Mouse (Mus musculus) forebrain, embryonic 11.5 days (tissue): ENCODE data around the gene Pdzd8. TPM values are rescaled to one million over a fixed set of nuclear protein-coding genes. Genes with fewer than 3 reads are reported as not detected.

ENCODE experiments used
- ATAC-seq: fragments of 200-750 bp; cut with Nextera tagmentation; replicated peaks from 2 replicates; pipeline ENCODE4 v1.8.0; 2017; ENCODE audit warnings: moderate TSS enrichment; ENCODE audit not compliant: low FRiP score
- DNase-seq: peaks from one replicate; pipeline ENCODE4 v3.0.0-alpha.2; 2017; ENCODE audit warnings: low spot score
- H3K27ac ChIP-seq: fragments of 300-500 bp; sonication (generic); 2 replicates; pipeline ENCODE4 v1.5.1; 2014; ENCODE audit warnings: low read depth, low read length
- H3K27me3 ChIP-seq: fragments of 300-500 bp; sonication (generic); 2 replicates; pipeline ENCODE4 v1.6.1; 2014; ENCODE audit warnings: mild to moderate bottlenecking, low read length, mixed read lengths; ENCODE audit not compliant: control insufficient read depth, insufficient read depth
- H3K36me3 ChIP-seq: fragments of 300-500 bp; sonication (generic); 2 replicates; pipeline ENCODE4 v1.6.1; 2014; ENCODE audit warnings: mild to moderate bottlenecking, low read length, moderate library complexity, mixed read lengths; ENCODE audit not compliant: control insufficient read depth, insufficient read depth
- H3K4me1 ChIP-seq: fragments of 300-500 bp; sonication (generic); replicated peaks from 2 replicates; pipeline ENCODE4 v1.6.1; 2014; ENCODE audit warnings: low read length, mixed read lengths; ENCODE audit not compliant: control insufficient read depth, insufficient read depth
- H3K4me2 ChIP-seq: fragments of 300-500 bp; sonication (generic); 2 replicates; pipeline ENCODE4 v1.6.1; 2014; ENCODE audit warnings: low read depth, mild to moderate bottlenecking, low read length, moderate library complexity, mixed read lengths; ENCODE audit not compliant: severe bottlenecking
- H3K4me3 ChIP-seq: fragments of 300-500 bp; sonication (generic); 2 replicates; pipeline ENCODE4 v1.5.1; 2014; ENCODE audit warnings: low read depth, low read length
- H3K9ac ChIP-seq: fragments of 300-500 bp; sonication (generic); 2 replicates; pipeline ENCODE4 v1.6.1; 2014; ENCODE audit warnings: low read length
- H3K9me3 ChIP-seq: fragments of 300-500 bp; sonication (generic); 2 replicates; pipeline ENCODE4 v1.6.1; 2016; ENCODE audit warnings: low read length, mixed read lengths; ENCODE audit not compliant: control insufficient read depth
- WGBS: fragments of 180-500 bp; shearing (Covaris S2); extraction: QIAGEN DNeasy Blood & Tissue Kit; methylation state at CpG from one replicate; pipeline ENCODE4 v1.1.7; 2014; 5-methylcytosine and 5-hydroxymethylcytosine counted together
- polyA plus RNA-seq: library from polyadenylated mRNA; unstranded; fragments of >200 nt; fragmentation: Nextera tagmentation; extraction: Ambion mirVana; gene quantifications from 2 replicates; pipeline ENCODE4 v1.2.1, GENCODE M21; 2014

Gene Pdzd8
- polyA plus RNA-seq, 1 experiment from 2014 or later: 18.8 TPM

GRCm38 (mm10) chr19:59349329-59349960, 3.9 kb upstream of the Pdzd8 start:
- no peak overlapping the region for H3K4me3 ChIP-seq
- no peaks in the 10 kb centered on the region for H3K36me3 ChIP-seq
- no peak overlapping the region for H3K9ac ChIP-seq
- no peaks in the 10 kb centered on the region; the same call in 1 of the 2 replicates for H3K4me1 ChIP-seq
- no peak overlapping the region for H3K27ac ChIP-seq
- ATAC-seq: no peak
- no peaks in the 10 kb centered on the region for H3K9me3 ChIP-seq
- no peak overlapping the region for H3K4me2 ChIP-seq
- 93% methylated on average over 6 of the region's 6 CpGs for WGBS
- DNase-seq: no peak
- H3K27me3 ChIP-seq: no peaks in the 10 kb centered on the region

GRCm38 (mm10) chr19:59346325-59346724, 745 bp upstream of the Pdzd8 start:
- ATAC-seq (peak; percentile 10), DNase-seq (no peak)
- 5% methylated on average over 11 of the region's 11 CpGs for WGBS
- Histone ChIP-seq H3K4me1 (peaks cover 2% of the 10 kb centered on the region; the same call in 1 of the 2 replicates), H3K9me3 (no peaks in the 10 kb centered on the region), H3K4me3 (peak overlapping the region; percentile 85), H3K4me2 (peak overlapping the region; percentile 99), H3K36me3 (no peaks in the 10 kb centered on the region), H3K27me3 (no peaks in the 10 kb centered on the region), H3K9ac (peak overlapping the region; percentile 92), H3K27ac (peak overlapping the region; percentile 84)

GRCm38 (mm10) chr19:59345081-59345657, 411 bp downstream of the Pdzd8 start:
- DNase-seq (peak; percentile 85), ATAC-seq (peak; percentile 45)
- peak overlapping the region; percentile 84 for H3K27ac ChIP-seq
- peak overlapping the region; percentile 85 for H3K4me3 ChIP-seq
- no peaks in the 10 kb centered on the region for H3K36me3 ChIP-seq
- H3K9ac ChIP-seq: peak overlapping the region; percentile 92
- H3K4me1 ChIP-seq: peaks cover 6% of the 10 kb centered on the region; the same call in 1 of the 2 replicates
- no peaks in the 10 kb centered on the region for H3K27me3 ChIP-seq
- no peaks in the 10 kb centered on the region for H3K9me3 ChIP-seq
- WGBS: under 1% methylated on average over 68 of the region's 70 CpGs
- H3K4me2 ChIP-seq: peak overlapping the region; percentile 99

- Histone ChIP-seq H3K4me3 (peak overlapping the region; percentile 85), H3K9me3 (no peaks in the 10 kb centered on the region), H3K36me3 (no peaks in the 10 kb centered on the region), H3K27ac (no peak overlapping the region), H3K27me3 (no peaks in the 10 kb centered on the region), H3K9ac (peak overlapping the region; percentile 92), H3K4me2 (peak overlapping the region; percentile 99), H3K4me1 (peaks cover 6% of the 10 kb centered on the region; the same call in 1 of the 2 replicates)
- under 1% methylated on average over 14 of the region's 14 CpGs for WGBS
- no peak for ATAC-seq
- DNase-seq: peak; percentile 59
Observed at GRCm38 (mm10) chr19:59344304-59344711, 1.3 kb downstream of the Pdzd8 start.

- WGBS: 35% methylated on average over 2 of the region's 2 CpGs
- no peak for DNase-seq
- 0 out of 2 replicates have a peak overlapping the region, but pooled peaks have one; percentile 33 for H3K9ac ChIP-seq
- H3K4me1 ChIP-seq: peaks cover 6% of the 10 kb centered on the region; the same call in 1 of the 2 replicates
- ATAC-seq: no peak
- no peaks in the 10 kb centered on the region for H3K36me3 ChIP-seq
- peak overlapping the region; percentile 99 for H3K4me2 ChIP-seq
- H3K4me3 ChIP-seq: peak overlapping the region; percentile 85
- H3K27ac ChIP-seq: no peak overlapping the region
- no peaks in the 10 kb centered on the region for H3K27me3 ChIP-seq
- H3K9me3 ChIP-seq: no peaks in the 10 kb centered on the region
Observed at GRCm38 (mm10) chr19:59342964-59343363, 2.6 kb downstream of the Pdzd8 start.

- ATAC-seq (no peak), DNase-seq (no peak)
- Histone ChIP-seq H3K4me1 (peaks cover 6% of the 10 kb centered on the region; the same call in 1 of the 2 replicates), H3K36me3 (no peaks in the 10 kb centered on the region), H3K9me3 (no peaks in the 10 kb centered on the region), H3K27ac (no peak overlapping the region), H3K27me3 (no peaks in the 10 kb centered on the region), H3K4me2 (no peak overlapping the region), H3K9ac (no peak overlapping the region), H3K4me3 (no peak overlapping the region)
- 93% methylated on average over 3 of the region's 3 CpGs for WGBS
Observed at GRCm38 (mm10) chr19:59339908-59340307, 5.7 kb downstream of the Pdzd8 start.

GRCm38 (mm10) chr19:59337872-59338681, 7.5 kb downstream of the Pdzd8 start:
- Histone ChIP-seq H3K4me2 (no peak overlapping the region), H3K4me1 (peaks cover 6% of the 10 kb centered on the region; the same call in 1 of the 2 replicates), H3K27ac (no peak overlapping the region), H3K9ac (no peak overlapping the region), H3K9me3 (no peaks in the 10 kb centered on the region), H3K4me3 (no peak overlapping the region), H3K27me3 (no peaks in the 10 kb centered on the region), H3K36me3 (no peaks in the 10 kb centered on the region)
- no peak for ATAC-seq
- 85% methylated on average over 3 of the region's 3 CpGs for WGBS
- no peak for DNase-seq

- Histone ChIP-seq H3K27me3 (no peaks in the 10 kb centered on the region), H3K9ac (no peak overlapping the region), H3K27ac (no peak overlapping the region), H3K4me2 (no peak overlapping the region), H3K9me3 (no peaks in the 10 kb centered on the region), H3K36me3 (no peaks in the 10 kb centered on the region), H3K4me3 (no peak overlapping the region), H3K4me1 (peaks cover 6% of the 10 kb centered on the region; the same call in 1 of the 2 replicates)
- 94% methylated on average over 1 of the region's 1 CpGs for WGBS
- ATAC-seq (no peak), DNase-seq (no peak)
Observed at GRCm38 (mm10) chr19:59336655-59337054, 8.9 kb downstream of the Pdzd8 start.
